Mouse (Mus musculus): ENCODE measurements around the gene Itih4. TPM values are rescaled to one million over a fixed set of nuclear protein-coding genes. Genes with fewer than 3 reads are reported as not detected.

Gene Itih4
- polyA plus RNA-seq, 1 experiment from 2014 or later, result 0.17 TPM

DNA sequence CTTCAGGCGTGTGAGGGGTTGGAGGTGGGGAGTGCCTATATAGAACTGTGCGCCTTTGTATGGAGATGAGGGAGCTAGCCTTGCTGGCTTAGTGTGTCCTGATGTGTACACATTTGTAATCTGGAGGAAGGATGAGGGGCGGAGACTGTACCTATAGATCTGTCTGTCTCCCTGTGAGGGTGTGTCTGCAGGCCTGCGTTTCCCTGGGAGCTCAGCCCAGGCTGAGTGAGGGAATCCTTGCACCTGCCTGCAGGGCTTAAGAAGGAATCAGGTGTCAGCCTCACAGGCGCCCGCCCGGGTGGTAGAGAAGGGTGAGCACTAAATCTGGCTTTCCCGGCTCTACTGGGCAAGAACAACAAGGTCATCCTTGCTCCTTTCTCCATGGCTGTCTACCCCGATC lies 6.5 kb upstream of the Itih4 start:
- no peaks in the 10 kb centered on the region for H3K27me3 ChIP-seq (replicated peaks)
- H3K4me2 ChIP-seq, result 0 out of 2 replicates have a peak overlapping the region, but pooled peaks have one; percentile 3
- no peaks in the 10 kb centered on the region for H3K9me3 ChIP-seq (replicated peaks)
- no peak for ATAC-seq (ENCODE audit: insufficient number of reproducible peaks, low FRiP score)
- peaks cover 14% of the 10 kb centered on the region for H3K36me3 ChIP-seq
- H3K4me3 ChIP-seq, result no peak overlapping the region
- H3K27ac ChIP-seq (ENCODE audit: poor library complexity, severe bottlenecking), result peak overlapping the region; percentile 53
- 55% methylated on average over 9 of the region's 9 CpGs for WGBS
- H3K9ac ChIP-seq, result no peak overlapping the region
- peaks cover 32% of the 10 kb centered on the region for H3K4me1 ChIP-seq (replicated peaks)

- no peaks in the 10 kb centered on the region for H3K9me3 ChIP-seq (replicated peaks)
- WGBS, result 75% methylated on average over 8 of the region's 8 CpGs
- H3K36me3 ChIP-seq, result peaks cover 12% of the 10 kb centered on the region
- H3K9ac ChIP-seq, result no peak overlapping the region
- no peak overlapping the region for H3K27ac ChIP-seq (ENCODE audit: poor library complexity, severe bottlenecking)
- no peak overlapping the region for H3K4me3 ChIP-seq
- no peak for ATAC-seq (ENCODE audit: insufficient number of reproducible peaks, low FRiP score)
- H3K4me2 ChIP-seq, result 0 out of 2 replicates have a peak overlapping the region, but pooled peaks have one; percentile 3
- peaks cover 32% of the 10 kb centered on the region for H3K4me1 ChIP-seq (replicated peaks)
- H3K27me3 ChIP-seq (replicated peaks), result no peaks in the 10 kb centered on the region
Observed at GRCm38 (mm10) chr14:30880251-30880650, 6.0 kb upstream of the Itih4 start.

DNA sequence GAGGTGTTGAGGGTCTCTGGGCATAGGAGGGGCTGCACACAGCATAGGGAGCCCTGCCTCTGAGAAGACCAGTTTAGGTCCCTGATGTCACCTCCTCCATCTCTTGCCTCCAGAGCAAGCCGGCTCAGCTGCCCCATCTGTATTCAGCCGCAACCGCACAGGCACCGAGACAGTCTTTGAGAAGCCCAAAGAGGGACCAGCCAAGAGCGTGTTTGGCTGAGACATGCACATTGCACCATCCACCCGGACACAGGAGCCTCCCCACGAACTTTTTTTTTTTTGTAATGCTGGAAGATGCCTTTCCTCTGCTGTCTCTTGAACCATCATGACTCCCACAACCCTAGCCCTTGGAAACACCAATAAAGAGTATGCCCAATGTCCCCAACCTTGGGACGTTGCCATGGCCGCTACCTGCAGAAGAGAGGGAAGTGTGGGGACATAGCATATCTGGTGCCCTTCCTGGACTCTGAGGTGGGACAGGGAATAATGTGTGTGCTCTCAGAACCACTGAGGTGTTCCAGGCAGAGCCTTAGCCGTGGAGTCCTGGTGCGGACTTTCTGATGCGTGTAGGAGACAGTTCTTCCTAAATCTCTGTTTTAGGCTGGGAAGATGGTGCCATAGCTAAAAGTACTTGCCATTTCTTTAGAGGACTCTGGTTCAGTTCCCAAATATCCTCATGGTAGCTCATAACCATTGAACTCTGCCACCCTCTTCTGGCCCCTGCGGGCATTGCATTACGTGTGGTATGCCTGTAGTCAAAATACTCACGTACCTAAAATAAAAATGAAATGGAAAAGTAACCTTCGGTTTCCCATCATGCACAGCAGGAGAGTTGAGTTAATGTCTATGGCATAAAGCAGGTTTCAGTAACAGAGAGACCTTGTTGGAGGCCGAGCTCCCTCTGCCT lies 5.2 kb upstream of the Itih4 start:
- Histone ChIP-seq H3K27ac (ENCODE audit: poor library complexity, severe bottlenecking) (no peak overlapping the region), H3K4me1 (replicated peaks) (peaks cover 23% of the 10 kb centered on the region), H3K9me3 (replicated peaks) (no peaks in the 10 kb centered on the region), H3K4me2 (no peak overlapping the region), H3K9ac (no peak overlapping the region), H3K4me3 (no peak overlapping the region), H3K27me3 (replicated peaks) (no peaks in the 10 kb centered on the region), H3K36me3 (peaks cover 5% of the 10 kb centered on the region; the same call in 1 of the 2 replicates)
- WGBS, result 78% methylated on average over 17 of the region's 17 CpGs
- ATAC-seq (ENCODE audit: insufficient number of reproducible peaks, low FRiP score), result no peak

DNA sequence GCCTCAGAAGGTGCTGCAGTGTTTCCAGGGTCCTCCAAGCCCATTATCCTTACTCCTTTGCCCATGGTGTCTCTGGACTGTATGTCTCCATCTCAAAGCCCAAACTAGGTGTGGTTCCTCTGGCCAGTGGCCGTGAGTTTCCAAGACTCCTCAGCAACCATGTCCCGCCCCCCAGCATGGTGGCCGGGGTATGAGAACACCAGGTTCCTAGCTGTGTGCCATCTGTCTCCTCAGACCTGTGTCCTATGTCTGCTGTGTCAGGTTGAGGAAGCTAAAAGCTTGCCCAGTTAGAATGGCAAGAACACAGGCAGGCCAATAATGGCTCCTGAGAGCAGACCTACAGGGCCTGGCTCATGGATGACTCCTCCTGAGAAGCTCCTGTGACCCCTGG lies 4.6 kb upstream of the Itih4 start:
- WGBS, result 74% methylated on average over 3 of the region's 3 CpGs
- no peak for ATAC-seq (ENCODE audit: insufficient number of reproducible peaks, low FRiP score)

GRCm38 (mm10) chr14:30885298-30885697 lies 978 bp upstream of the Itih4 start:
- Histone ChIP-seq H3K9ac (no peak overlapping the region), H3K4me3 (no peak overlapping the region), H3K27me3 (replicated peaks) (no peaks in the 10 kb centered on the region), H3K4me1 (replicated peaks) (peaks cover 8% of the 10 kb centered on the region), H3K9me3 (replicated peaks) (no peaks in the 10 kb centered on the region), H3K36me3 (no peaks in the 10 kb centered on the region), H3K27ac (ENCODE audit: poor library complexity, severe bottlenecking) (no peak overlapping the region), H3K4me2 (no peak overlapping the region)
- 6% methylated on average over 3 of the region's 3 CpGs for WGBS
- no peak for ATAC-seq (ENCODE audit: insufficient number of reproducible peaks, low FRiP score)

More for the DNA sequence above, 4.6 kb upstream of the Itih4 start:
- Histone ChIP-seq H3K36me3 (no peaks in the 10 kb centered on the region), H3K4me3 (no peak overlapping the region), H3K27ac (ENCODE audit: poor library complexity, severe bottlenecking) (no peak overlapping the region), H3K9ac (no peak overlapping the region), H3K4me1 (replicated peaks) (peaks cover 18% of the 10 kb centered on the region), H3K27me3 (replicated peaks) (no peaks in the 10 kb centered on the region), H3K4me2 (no peak overlapping the region), H3K9me3 (replicated peaks) (no peaks in the 10 kb centered on the region)

- H3K4me2 ChIP-seq, result peak overlapping the region; percentile 33
- no peak overlapping the region for H3K27ac ChIP-seq (ENCODE audit: poor library complexity, severe bottlenecking)
- H3K36me3 ChIP-seq, result no peaks in the 10 kb centered on the region
- no peaks in the 10 kb centered on the region for H3K27me3 ChIP-seq (replicated peaks)
- peak; percentile 60; the same call in 1 of the 2 replicates for ATAC-seq (ENCODE audit: insufficient number of reproducible peaks, low FRiP score)
- H3K9ac ChIP-seq, result no peak overlapping the region
- no peak overlapping the region for H3K4me3 ChIP-seq
- peaks cover 7% of the 10 kb centered on the region for H3K4me1 ChIP-seq (replicated peaks)
- H3K9me3 ChIP-seq (replicated peaks), result no peaks in the 10 kb centered on the region
- WGBS, result 19% methylated on average over 9 of the region's 9 CpGs
Observed at GRCm38 (mm10) chr14:30888271-30888732, 2.0 kb downstream of the Itih4 start.

DNA sequence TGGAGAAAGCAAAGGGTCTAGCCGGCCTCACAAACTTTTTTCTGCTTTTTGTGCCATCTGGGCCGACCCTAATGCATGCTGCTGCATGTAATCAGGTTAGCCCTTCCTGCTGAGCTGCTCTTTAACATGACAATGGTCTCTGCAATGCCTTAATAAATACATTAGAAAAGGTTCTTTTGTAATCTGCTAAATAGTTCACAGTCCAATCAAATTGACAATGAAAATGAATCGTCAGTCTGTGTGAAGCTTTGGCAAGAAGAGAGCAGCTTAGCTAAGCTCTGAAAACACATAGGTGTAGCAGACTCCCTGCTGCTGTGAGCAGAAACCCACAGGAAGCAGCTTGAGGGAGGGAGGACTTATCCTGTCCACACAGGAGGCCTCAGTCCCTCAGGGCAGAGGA lies 13.7 kb downstream of the Itih4 start:
- no peak for ATAC-seq (ENCODE audit: insufficient number of reproducible peaks, low FRiP score)
- H3K27me3 ChIP-seq (replicated peaks), result no peaks in the 10 kb centered on the region
- H3K4me1 ChIP-seq (replicated peaks), result no peaks in the 10 kb centered on the region
- H3K4me2 ChIP-seq, result no peak overlapping the region
- H3K36me3 ChIP-seq, result no peaks in the 10 kb centered on the region
- 56% methylated on average over 3 of the region's 3 CpGs for WGBS
- H3K27ac ChIP-seq (ENCODE audit: poor library complexity, severe bottlenecking), result no peak overlapping the region
- no peak overlapping the region for H3K9ac ChIP-seq
- H3K4me3 ChIP-seq, result no peak overlapping the region
- H3K9me3 ChIP-seq (replicated peaks), result peaks cover 7% of the 10 kb centered on the region; the same call in 1 of the 2 replicates

DNA sequence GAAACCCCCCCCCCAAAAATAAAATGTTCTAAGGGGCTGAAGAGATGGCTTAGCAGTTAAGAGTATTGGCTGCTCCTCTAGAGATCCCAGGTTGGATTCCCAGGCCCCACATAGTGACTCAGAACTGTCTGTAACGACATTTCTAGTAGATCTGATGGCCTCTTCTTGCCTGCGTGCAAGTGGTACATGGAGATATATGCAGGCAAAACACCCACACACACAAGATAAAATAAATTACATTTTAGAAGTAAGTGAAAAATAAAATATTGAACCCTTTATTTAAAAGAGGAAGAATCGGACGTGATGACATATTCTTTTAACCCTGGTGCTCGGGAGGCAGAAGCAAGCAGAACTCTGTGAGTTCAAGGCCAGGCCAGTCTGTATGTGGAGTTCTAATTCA lies 16.4 kb downstream of the Itih4 start:
- Histone ChIP-seq H3K36me3 (no peaks in the 10 kb centered on the region), H3K4me2 (no peak overlapping the region), H3K9me3 (replicated peaks) (peaks cover 7% of the 10 kb centered on the region; the same call in 1 of the 2 replicates), H3K4me3 (no peak overlapping the region), H3K27ac (ENCODE audit: poor library complexity, severe bottlenecking) (no peak overlapping the region), H3K9ac (no peak overlapping the region), H3K4me1 (replicated peaks) (no peaks in the 10 kb centered on the region), H3K27me3 (replicated peaks) (no peaks in the 10 kb centered on the region)
- no peak for ATAC-seq (ENCODE audit: insufficient number of reproducible peaks, low FRiP score)
- 78% methylated on average over 5 of the region's 5 CpGs for WGBS

DNA sequence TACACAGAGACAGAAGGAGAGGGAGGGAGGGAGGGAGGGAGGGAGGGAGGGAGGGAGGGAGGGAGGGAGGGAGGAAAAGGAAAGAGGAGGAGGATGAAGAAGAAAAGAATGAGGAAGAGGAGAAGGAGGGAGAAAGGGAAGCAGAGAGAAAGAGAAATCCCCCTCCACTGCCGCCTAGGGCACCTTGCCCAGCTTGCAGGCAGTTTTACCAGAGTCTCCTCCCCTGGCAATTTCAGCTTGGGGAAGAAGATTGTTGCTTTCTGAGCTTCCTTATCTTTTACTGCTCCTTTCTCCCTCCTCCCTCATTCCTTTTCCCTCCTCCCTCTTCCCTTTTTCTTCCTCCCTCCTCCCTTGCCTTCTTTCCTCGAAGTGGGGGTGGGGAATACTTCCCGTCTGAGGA lies 16.8 kb downstream of the Itih4 start:
- Histone ChIP-seq H3K27me3 (replicated peaks) (no peaks in the 10 kb centered on the region), H3K4me3 (no peak overlapping the region), H3K27ac (ENCODE audit: poor library complexity, severe bottlenecking) (no peak overlapping the region), H3K9me3 (replicated peaks) (peaks cover 7% of the 10 kb centered on the region; the same call in 1 of the 2 replicates), H3K4me1 (replicated peaks) (no peaks in the 10 kb centered on the region), H3K9ac (no peak overlapping the region), H3K36me3 (no peaks in the 10 kb centered on the region), H3K4me2 (no peak overlapping the region)
- ATAC-seq (ENCODE audit: insufficient number of reproducible peaks, low FRiP score), result no peak
- WGBS, result 65% methylated on average over 3 of the region's 3 CpGs

DNA sequence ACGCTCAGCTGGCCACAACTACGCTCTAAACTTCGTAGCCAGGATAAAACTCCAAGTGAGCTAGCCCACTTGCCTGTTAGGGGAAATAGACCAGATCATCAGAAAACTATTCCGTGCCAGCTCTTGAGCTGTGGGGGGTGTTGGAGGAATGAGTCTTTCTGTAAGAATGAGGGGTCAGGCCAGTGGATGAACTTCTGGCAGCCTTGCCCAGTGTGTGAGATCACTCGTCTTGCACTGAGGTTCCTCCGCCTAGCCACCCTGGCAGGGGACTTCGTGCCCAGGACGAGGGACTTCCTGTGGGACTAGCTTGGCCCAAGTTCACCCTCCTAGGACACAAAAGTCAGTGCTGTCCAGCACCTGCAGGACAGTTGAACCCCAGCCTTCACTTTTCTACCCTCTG lies 18.0 kb downstream of the Itih4 start:
- WGBS, result 75% methylated on average over 8 of the region's 8 CpGs
- H3K4me3 ChIP-seq, result no peak overlapping the region

GRCm38 (mm10) chr14:30906001-30906400 lies 19.7 kb downstream of the Itih4 start:
- Histone ChIP-seq H3K9ac (no peak overlapping the region), H3K27ac (ENCODE audit: poor library complexity, severe bottlenecking) (no peak overlapping the region), H3K4me1 (replicated peaks) (no peaks in the 10 kb centered on the region), H3K36me3 (no peaks in the 10 kb centered on the region), H3K4me2 (no peak overlapping the region), H3K27me3 (replicated peaks) (no peaks in the 10 kb centered on the region), H3K4me3 (no peak overlapping the region), H3K9me3 (replicated peaks) (no peaks in the 10 kb centered on the region)
- ATAC-seq (ENCODE audit: insufficient number of reproducible peaks, low FRiP score), result no peak
- WGBS, result 89% methylated on average over 6 of the region's 6 CpGs

More for the DNA sequence above, 18.0 kb downstream of the Itih4 start:
- Histone ChIP-seq H3K9ac (no peak overlapping the region), H3K27me3 (replicated peaks) (no peaks in the 10 kb centered on the region), H3K27ac (ENCODE audit: poor library complexity, severe bottlenecking) (no peak overlapping the region), H3K9me3 (replicated peaks) (peaks cover 6% of the 10 kb centered on the region; the same call in 1 of the 2 replicates), H3K4me1 (replicated peaks) (no peaks in the 10 kb centered on the region), H3K36me3 (no peaks in the 10 kb centered on the region), H3K4me2 (no peak overlapping the region)
- no peak for ATAC-seq (ENCODE audit: insufficient number of reproducible peaks, low FRiP score)
